Mouse (Mus musculus): Measurements from ENCODE around the gene Folr2.

DNA sequence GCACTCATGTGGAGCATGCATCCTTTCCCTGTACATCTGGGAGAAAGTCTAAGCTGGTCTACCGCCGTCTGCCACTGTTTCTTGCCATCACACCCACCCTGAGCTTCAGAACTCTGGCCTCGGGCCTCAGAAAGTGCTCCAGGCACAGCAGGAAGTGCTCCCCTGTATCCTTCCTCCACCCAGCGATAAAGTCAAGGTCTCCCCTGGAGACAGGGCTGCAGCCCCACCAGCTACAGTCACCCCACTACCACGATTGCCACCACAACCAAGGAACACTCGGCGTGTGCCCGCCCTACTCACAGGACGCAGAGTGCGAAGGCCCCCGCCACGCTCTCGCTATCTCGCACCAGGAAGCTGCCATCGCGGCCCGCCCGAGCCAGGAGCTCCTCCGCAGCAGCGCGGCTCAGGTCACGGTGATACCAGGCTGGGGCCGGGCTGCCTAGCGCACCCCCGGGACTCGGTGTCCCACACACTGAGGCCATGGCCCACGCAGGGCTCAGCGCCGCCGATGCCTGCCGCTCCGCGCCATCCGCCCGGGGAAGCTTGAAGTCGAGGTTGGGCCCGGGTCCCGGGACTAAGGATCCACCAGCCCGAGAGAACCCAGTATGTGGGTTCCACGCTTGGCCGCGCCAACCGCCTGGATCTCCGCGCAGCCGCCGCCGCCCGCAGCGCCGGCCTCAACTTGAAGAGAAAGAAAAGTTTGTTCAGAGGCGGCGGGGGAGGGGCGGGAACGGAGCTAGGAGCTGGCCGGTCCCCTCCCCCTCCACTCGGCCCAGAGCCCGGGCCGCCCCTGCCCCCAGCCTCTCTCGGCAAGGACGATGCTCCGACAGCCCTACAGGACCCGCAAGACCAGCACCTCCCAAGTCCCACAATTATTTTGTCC, 20.5 kb downstream of the Folr2 start:
- TF ChIP-seq CTCF (IDR thresholded peaks at IDR 0.05; ENCODE audit: extremely low read depth, insufficient read depth, insufficient read length, insufficient replicate concordance) (no peak), POLR2A (IDR thresholded peaks at IDR 0.05; ENCODE audit: low read depth, low read length) (peak; percentile 6; the same call in 1 of the 2 replicates)

All from spleen, adult 2 months (tissue).